Mouse (Mus musculus) cortical plate, adult 2 months (tissue): ENCODE measurements at regions not wholly inside any gene's neighbourhood (a gene's known extent, or its start where the extent isn't known, plus 50 kb on each side); places are given as distances from the start of the nearest gene placed in this dataset.

Source experiments
- CTCF ChIP-seq: fragments of 200-500 bp; IDR thresholded peaks from 2 replicates; pipeline ENCODE4 v1.5.1; 2011; ENCODE audit warnings: mild to moderate bottlenecking, control low read depth, low read length; ENCODE audit not compliant: insufficient read depth; ENCODE audit errors: extremely low read depth
- POLR2A ChIP-seq: fragments of 200-500 bp; IDR thresholded peaks from 2 replicates; pipeline ENCODE4 v1.6.1; 2011; ENCODE audit warnings: mild to moderate bottlenecking, low read length, control low read depth; ENCODE audit not compliant: insufficient read depth; ENCODE audit errors: extremely low read depth

GRCm38 (mm10) chr3:80473686-80474085 is 328.9 kb downstream of the Gria2 start:
- TF ChIP-seq POLR2A: no peak
- no peak for TF ChIP-seq CTCF
